Mouse (Mus musculus): Measurements from ENCODE around the gene Rnf144a. TPM values are rescaled to one million over a fixed set of nuclear protein-coding genes. Genes with fewer than 3 reads are reported as not detected.

The Rnf144a gene
- total and polyA plus RNA-seq, 3 experiments: not detected

- no peak for DNase-seq (ENCODE audit: low read depth, low spot score)
- Histone ChIP-seq H3K4me1 (ENCODE audit: control insufficient read depth in 1 of 2, insufficient read depth in 2 of 2, low read length in 2 of 2) (no peaks in the 10 kb centered on the region), H3K27ac (ENCODE audit: control insufficient read depth, low read depth, low read length) (no peak overlapping the region), H3K27me3 (ENCODE audit: control insufficient read depth in 1 of 2, insufficient read depth in 2 of 2, low read length in 2 of 2) (no peaks in the 10 kb centered on the region), H3K9me3 (replicated peaks; ENCODE audit: insufficient read depth, low read length) (no peaks in the 10 kb centered on the region), H3K79me2 (ENCODE audit: control insufficient read depth, insufficient read depth, low read length, poor library complexity) (no peaks in the 10 kb centered on the region), H3K4me3 (ENCODE audit: control insufficient read depth in 1 of 2, insufficient read depth in 1 of 2, low read depth in 2 of 2, low read length in 2 of 2) (no peak overlapping the region), H3K36me3 (ENCODE audit: control insufficient read depth in 1 of 2, insufficient read depth in 2 of 2, low read length in 2 of 2) (no peaks in the 10 kb centered on the region), H3K9ac (ENCODE audit: control insufficient read depth, low read depth, low read length, poor library complexity, severe bottlenecking) (no peak overlapping the region)
- TF ChIP-seq GABPA (IDR thresholded peaks at IDR 0.05; ENCODE audit: low read depth, low read length) (no peak), KAT2A (conservative IDR thresholded peaks at IDR 0.05; ENCODE audit: low read depth, low read length) (no peak), USF1 (IDR thresholded peaks at IDR 0.05; ENCODE audit: low read depth, low read length) (no peak), POLR2AphosphoS5 (IDR thresholded peaks at IDR 0.05; ENCODE audit: borderline replicate concordance, low read depth, low read length) (no peak), MAFK (IDR thresholded peaks at IDR 0.05; ENCODE audit: borderline replicate concordance, low read depth, low read length) (no peak)
Measured at GRCm38 (mm10) chr12:26342663-26343062, 72.4 kb downstream of the Rnf144a start.

- TF ChIP-seq CTCF (IDR thresholded peaks at IDR 0.05 in 2 of 3, conservative IDR thresholded peaks at IDR 0.05 in 1 of 3; ENCODE audit: control insufficient read depth in 1 of 3, insufficient read depth in 1 of 3, low read depth in 2 of 3, low read length in 3 of 3, poor library complexity in 1 of 3, severe bottlenecking in 1 of 3) (no peak), MAX (IDR thresholded peaks at IDR 0.05; ENCODE audit: low read length) (no peak), E2F4 (IDR thresholded peaks at IDR 0.05; ENCODE audit: borderline replicate concordance, low read depth, low read length) (no peak), NRF1 (IDR thresholded peaks at IDR 0.05; ENCODE audit: insufficient read depth, low read depth, low read length, poor library complexity, severe bottlenecking) (no peak), RCOR1 (IDR thresholded peaks at IDR 0.05; ENCODE audit: low read depth, low read length) (no peak), ZMIZ1 (IDR thresholded peaks at IDR 0.05; ENCODE audit: low read depth, low read length) (no peak), BHLHE40 (IDR thresholded peaks at IDR 0.05; ENCODE audit: borderline replicate concordance, low read depth, low read length) (no peak), POLR2A (IDR thresholded peaks at IDR 0.05; ENCODE audit: control insufficient read depth in 1 of 2, insufficient read depth in 1 of 2, low read depth in 1 of 2, low read length in 2 of 2, poor library complexity in 1 of 2) (no peak), NELFE (IDR thresholded peaks at IDR 0.05; ENCODE audit: low read depth, low read length) (no peak), POLR2AphosphoS2 (IDR thresholded peaks at IDR 0.05; ENCODE audit: low read length) (no peak), ZKSCAN1 (IDR thresholded peaks at IDR 0.05; ENCODE audit: low read depth, low read length) (no peak), KAT2A (conservative IDR thresholded peaks at IDR 0.05; ENCODE audit: low read depth, low read length) (no peak), TCF12 (IDR thresholded peaks at IDR 0.05; ENCODE audit: low read depth, low read length) (no peak), CHD2 (IDR thresholded peaks at IDR 0.05; ENCODE audit: low read length) (no peak), MAZ (IDR thresholded peaks at IDR 0.05; ENCODE audit: low read depth, low read length) (no peak), ZNF384 (IDR thresholded peaks at IDR 0.05; ENCODE audit: low read depth, low read length) (no peak), GATA1 (IDR thresholded peaks at IDR 0.05; ENCODE audit: low read depth, low read length) (no peak), MEF2A (IDR thresholded peaks at IDR 0.05; ENCODE audit: extremely low read depth, insufficient replicate concordance, low read depth, low read length, poor library complexity, severe bottlenecking) (no peak), ETS1 (IDR thresholded peaks at IDR 0.05; ENCODE audit: low read depth, low read length) (no peak)
- Histone ChIP-seq H3K4me3 (ENCODE audit: control insufficient read depth in 1 of 2, insufficient read depth in 1 of 2, low read depth in 2 of 2, low read length in 2 of 2) (no peak overlapping the region), H3K36me3 (ENCODE audit: control insufficient read depth in 1 of 2, insufficient read depth in 2 of 2, low read length in 2 of 2) (no peaks in the 10 kb centered on the region), H3K4me1 (ENCODE audit: control insufficient read depth in 1 of 2, insufficient read depth in 2 of 2, low read length in 2 of 2) (no peaks in the 10 kb centered on the region), H3K9ac (ENCODE audit: control insufficient read depth, low read depth, low read length, poor library complexity, severe bottlenecking) (no peak overlapping the region), H3K27me3 (ENCODE audit: control insufficient read depth in 1 of 2, insufficient read depth in 2 of 2, low read length in 2 of 2) (no peaks in the 10 kb centered on the region), H3K9me3 (replicated peaks; ENCODE audit: insufficient read depth, low read length) (no peaks in the 10 kb centered on the region), H3K79me2 (ENCODE audit: control insufficient read depth, insufficient read depth, low read length, poor library complexity) (no peaks in the 10 kb centered on the region), H3K27ac (ENCODE audit: control insufficient read depth, low read depth, low read length) (no peak overlapping the region)
- no peak for DNase-seq (ENCODE audit: low read depth, low spot score)
Measured at GRCm38 (mm10) chr12:26342086-26342485, 73.0 kb downstream of the Rnf144a start.

All from MEL (cell line).